In the genomic region with DNA sequence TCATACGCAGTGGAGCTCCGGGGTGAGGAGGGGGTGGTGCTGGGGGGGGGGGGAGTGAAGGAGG, we compare ENCODE assay signal across 8 mouse cellular contexts. TPM values are rescaled to one million over a fixed set of nuclear protein-coding genes. Genes with fewer than 3 reads are reported as not detected.
DNase-seq lines count a peak whose midpoint lies in the region; ATAC-seq lines count a peak whose summit lies in the region.

Gene Orc4 (minus strand): TSS at position 26 of the 64 bp plus-strand sequence.

- H3K27ac ChIP-seq in kidney, embryonic 14.5 days (ENCODE audit: low read depth, low read length), result peak within 1 kb of the TSS; percentile 97
- H3K27ac ChIP-seq in intestine, embryonic 14.5 days (ENCODE audit: low read depth), result peak within 1 kb of the TSS; percentile 92

- H3K4me1 ChIP-seq in kidney, embryonic 14.5 days (ENCODE audit: control insufficient read depth, insufficient read depth, low read length), result peaks cover 4% of the 10 kb centered on the region; the same call in 1 of the 2 replicates
- H3K4me1 ChIP-seq in intestine, embryonic 14.5 days (replicated peaks; ENCODE audit: control insufficient read depth, insufficient read depth, low read length), result peaks cover 9% of the 10 kb centered on the region; the same call in 1 of the 2 replicates

- peak within 1 kb of the TSS; percentile 79 for H3K4me3 ChIP-seq in kidney, embryonic 14.5 days (ENCODE audit: low read length)
- peak within 1 kb of the TSS; percentile 75 for H3K4me3 ChIP-seq in intestine, embryonic 14.5 days (ENCODE audit: low read depth, low read length)

- 0% methylated on average over 2 of the region's 2 CpGs for WGBS in kidney, embryonic 14.5 days
- WGBS in intestine, embryonic 14.5 days, result 0% methylated on average over 2 of the region's 2 CpGs

- H3K36me3 ChIP-seq in kidney, embryonic 14.5 days (ENCODE audit: control insufficient read depth, insufficient read depth, low read length), result no peaks in the 10 kb centered on the region
- H3K36me3 ChIP-seq in intestine, embryonic 14.5 days (ENCODE audit: control insufficient read depth, insufficient read depth, low read length), result no peaks in the 10 kb centered on the region

- no peaks in the 10 kb centered on the region for H3K27me3 ChIP-seq in kidney, embryonic 14.5 days (ENCODE audit: control insufficient read depth, insufficient read depth, low read length)
- H3K27me3 ChIP-seq in intestine, embryonic 14.5 days (replicated peaks; ENCODE audit: control insufficient read depth, insufficient read depth, low read length), result no peaks in the 10 kb centered on the region

- DNase-seq in kidney, adult 11 months, result no peak
- DNase-seq in adrenal gland, postnatal 14 days, result no peak
- DNase-seq in gastrocnemius, postnatal 10 days, result no peak
- DNase-seq in intestine, embryonic 14.5 days (ENCODE audit: low spot score), result no peak
- no peak for DNase-seq in right cerebral cortex, postnatal 25 days
- no peak for DNase-seq in cerebellum, adult 8-10 months

- H3K9ac ChIP-seq in kidney, embryonic 14.5 days (ENCODE audit: low read depth, low read length), result peak within 1 kb of the TSS; percentile 91
- H3K9ac ChIP-seq in intestine, embryonic 14.5 days (ENCODE audit: low read length), result peak within 1 kb of the TSS; percentile 89

- peak within 1 kb of the TSS; percentile 61 for H3K4me2 ChIP-seq in kidney, embryonic 14.5 days (replicated peaks; ENCODE audit: low read depth, low read length)
- H3K4me2 ChIP-seq in intestine, embryonic 14.5 days (ENCODE audit: low read length), result peak within 1 kb of the TSS; percentile 68

- no peak for ATAC-seq in kidney, embryonic 14.5 days (ENCODE audit: low FRiP score, low TSS enrichment)
- no peak for ATAC-seq in intestine, embryonic 14.5 days (replicated peaks; ENCODE audit: low FRiP score, low TSS enrichment, low read depth)
- no peak for ATAC-seq in megakaryocyte-erythroid progenitor cell, adult 5-6 weeks (replicated peaks; ENCODE audit: low FRiP score, low TSS enrichment, poor library complexity, severe bottlenecking)

- no peaks in the 10 kb centered on the region for H3K9me3 ChIP-seq in kidney, embryonic 14.5 days (ENCODE audit: control insufficient read depth, low read length)
- H3K9me3 ChIP-seq in intestine, embryonic 14.5 days (ENCODE audit: control insufficient read depth, low read length), result no peaks in the 10 kb centered on the region

RNA-seq across cellular contexts. Expression of gene Orc4, which starts in this region (rescaled TPM):
- polyA plus RNA-seq in kidney, embryonic 14.5 days (2014; fragmentation: Nextera tagmentation; extraction: Ambion mirVana), result 114 and 121 TPM in 2 replicates
- 52.6 and 62.3 TPM in 2 replicates for total RNA-seq in adrenal gland, postnatal 14 days (2021)
- total RNA-seq in gastrocnemius, postnatal 10 days (2021), result 10 to 100 TPM; 29.3 to 35.8 TPM
- polyA plus RNA-seq in intestine, embryonic 14.5 days (2014; fragmentation: Nextera tagmentation; extraction: Ambion mirVana), result 107 and 119 TPM in 2 replicates
- total RNA-seq in megakaryocyte-erythroid progenitor cell, adult 5-6 weeks (2014; fragmentation: Nextera tagmentation), result 129 and 130 TPM in 2 replicates
- total RNA-seq in megakaryocyte-erythroid progenitor cell, adult 5-6 weeks (2017), result 203 and 248 TPM in 2 replicates
